Mouse (Mus musculus) liver, embryonic 13.5 days (tissue): ENCODE measurements at regions not wholly inside any gene's neighbourhood (a gene's known extent, or its start where the extent isn't known, plus 50 kb on each side); places are given as distances from the start of the nearest gene placed in this dataset.

Source experiments
- ATAC-seq: fragments of 200-750 bp; cut with Nextera tagmentation; 2 replicates; pipeline ENCODE4 v1.8.0; 2017; ENCODE audit warnings: low read depth, mild to moderate bottlenecking, moderate number of reproducible peaks, moderate library complexity
- DNase-seq: peaks from one replicate; pipeline ENCODE4 v3.0.0; 2022
- H3K27ac ChIP-seq: fragments of 300-500 bp; sonication (generic); 2 replicates; pipeline ENCODE4 v1.5.1; 2015; ENCODE audit warnings: moderate library complexity, mild to moderate bottlenecking, inconsistent platforms
- H3K27me3 ChIP-seq: fragments of 300-500 bp; sonication (generic); 2 replicates; pipeline ENCODE4 v1.6.1; 2015; ENCODE audit warnings: mild to moderate bottlenecking, inconsistent platforms
- H3K36me3 ChIP-seq: fragments of 300-500 bp; sonication (generic); 2 replicates; pipeline ENCODE4 v1.6.1; 2015; ENCODE audit warnings: mild to moderate bottlenecking, inconsistent platforms
- H3K4me1 ChIP-seq: fragments of 300-500 bp; sonication (generic); replicated peaks from 2 replicates; pipeline ENCODE4 v1.6.1; 2015; ENCODE audit warnings: inconsistent platforms
- H3K4me2 ChIP-seq: fragments of 300-500 bp; sonication (generic); 2 replicates; pipeline ENCODE4 v1.6.1; 2015; ENCODE audit warnings: inconsistent platforms, mild to moderate bottlenecking, moderate library complexity
- H3K4me3 ChIP-seq: fragments of 300-500 bp; sonication (generic); replicated peaks from 2 replicates; pipeline ENCODE4 v1.5.1; 2015; ENCODE audit warnings: mild to moderate bottlenecking, inconsistent platforms
- H3K9ac ChIP-seq: fragments of 300-500 bp; sonication (generic); 2 replicates; pipeline ENCODE4 v1.6.1; 2015; ENCODE audit warnings: mild to moderate bottlenecking, inconsistent platforms
- H3K9me3 ChIP-seq: fragments of 300-500 bp; sonication (generic); replicated peaks from 2 replicates; pipeline ENCODE4 v1.6.1; 2016; ENCODE audit warnings: inconsistent platforms
- WGBS: fragments of 180-500 bp; shearing (Covaris S2); methylation state at CpG from one replicate; pipeline ENCODE4 v1.1.7; 2015; ENCODE audit not compliant: insufficient replicate concordance; 5-methylcytosine and 5-hydroxymethylcytosine counted together

DNA sequence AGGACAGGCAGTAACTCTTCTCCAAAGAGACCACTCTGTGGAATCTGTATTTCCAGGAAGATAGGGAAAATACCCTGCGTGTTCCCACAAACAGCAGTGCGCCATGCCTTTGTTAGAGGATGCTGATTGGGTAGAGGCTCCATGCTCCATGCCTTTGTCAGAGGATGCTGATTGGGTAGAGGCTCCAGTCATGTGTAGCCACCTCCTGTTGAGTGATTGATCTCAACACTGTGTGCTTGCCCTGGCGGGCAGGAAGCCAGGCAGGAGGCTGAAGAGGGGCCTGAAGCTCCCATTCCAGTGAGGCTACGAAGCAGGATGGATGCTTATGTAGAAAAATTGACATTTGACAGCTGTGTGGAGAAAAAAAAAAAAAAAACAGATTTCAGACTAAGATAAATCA is 131.9 kb upstream of the Prr30 start:
- ATAC-seq: no peak

DNA sequence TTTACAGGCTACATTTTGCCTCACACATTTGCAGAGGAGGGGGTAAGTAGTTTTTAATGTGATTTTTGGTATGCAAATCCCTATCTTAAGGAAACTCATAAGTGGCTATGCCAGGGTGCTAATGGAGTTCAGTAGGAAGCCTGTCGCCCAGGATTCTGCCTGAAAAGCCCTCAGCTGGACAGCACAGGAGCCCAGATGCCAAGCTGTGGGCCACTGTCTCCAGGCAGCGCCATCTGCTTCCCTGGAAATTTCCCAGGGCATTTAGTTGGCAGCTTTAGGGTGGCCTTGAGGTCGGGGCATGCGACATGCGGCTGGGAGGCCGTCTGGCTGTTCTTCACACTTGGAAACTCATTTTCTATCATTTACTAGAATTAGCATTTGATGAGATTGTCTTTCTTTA is 127.3 kb upstream of the Prr30 start:
- DNase-seq (no peak), ATAC-seq (no peak)
- Histone ChIP-seq H3K4me1 (no peaks in the 10 kb centered on the region), H3K4me3 (no peak overlapping the region), H3K9me3 (no peaks in the 10 kb centered on the region), H3K4me2 (no peak overlapping the region), H3K36me3 (no peaks in the 10 kb centered on the region), H3K27me3 (no peaks in the 10 kb centered on the region), H3K27ac (no peak overlapping the region), H3K9ac (no peak overlapping the region)
- WGBS: 71% methylated on average over 6 of the region's 6 CpGs

More for the DNA sequence above, 131.9 kb upstream of the Prr30 start:
- H3K27ac ChIP-seq: no peak overlapping the region
- H3K36me3 ChIP-seq: no peaks in the 10 kb centered on the region
- H3K4me2 ChIP-seq: no peak overlapping the region
- no peaks in the 10 kb centered on the region for H3K27me3 ChIP-seq
- H3K9ac ChIP-seq: no peak overlapping the region
- H3K9me3 ChIP-seq: no peaks in the 10 kb centered on the region
- H3K4me1 ChIP-seq: no peaks in the 10 kb centered on the region
- 43% methylated on average over 4 of the region's 4 CpGs for WGBS
- no peak overlapping the region for H3K4me3 ChIP-seq
- no peak for DNase-seq

DNA sequence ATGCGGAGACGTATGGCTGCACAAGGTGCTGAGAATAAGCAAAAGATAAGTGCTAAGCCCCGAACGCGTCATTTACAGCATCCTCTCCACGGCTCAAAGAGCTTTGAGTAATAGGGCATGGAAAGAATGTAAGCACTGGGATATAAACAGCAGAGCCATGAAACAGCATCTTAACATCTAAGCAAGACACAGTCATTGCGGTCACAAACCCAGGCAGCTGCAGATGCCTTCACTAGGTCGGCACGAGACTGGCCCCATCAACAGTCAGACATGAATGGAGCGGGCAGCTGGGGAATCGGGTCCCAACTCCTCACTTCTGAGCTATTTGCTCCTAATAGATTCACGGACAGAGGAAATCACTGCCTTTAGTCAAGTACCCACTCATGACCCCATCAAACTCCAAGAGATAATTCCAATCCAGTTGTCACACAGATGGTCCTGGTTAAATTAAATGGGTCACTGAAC is 126.4 kb upstream of the Prr30 start:
- DNase-seq (no peak), ATAC-seq (no peak)
- 51% methylated on average over 12 of the region's 12 CpGs for WGBS
- H3K4me2 ChIP-seq: no peak overlapping the region
- H3K9ac ChIP-seq: no peak overlapping the region
- no peaks in the 10 kb centered on the region for H3K9me3 ChIP-seq
- no peaks in the 10 kb centered on the region for H3K27me3 ChIP-seq
- no peaks in the 10 kb centered on the region for H3K36me3 ChIP-seq
- no peaks in the 10 kb centered on the region for H3K4me1 ChIP-seq
- no peak overlapping the region for H3K4me3 ChIP-seq
- no peak overlapping the region for H3K27ac ChIP-seq

- Histone ChIP-seq H3K27me3 (no peaks in the 10 kb centered on the region), H3K27ac (no peak overlapping the region), H3K4me2 (no peak overlapping the region), H3K9ac (no peak overlapping the region), H3K4me3 (no peak overlapping the region), H3K4me1 (no peaks in the 10 kb centered on the region), H3K9me3 (no peaks in the 10 kb centered on the region), H3K36me3 (no peaks in the 10 kb centered on the region)
- no peak for DNase-seq
- ATAC-seq: no peak
- 79% methylated on average over 6 of the region's 6 CpGs for WGBS
Observed at GRCm38 (mm10) chr14:101323361-101323760, 123.2 kb upstream of the Prr30 start.

DNA sequence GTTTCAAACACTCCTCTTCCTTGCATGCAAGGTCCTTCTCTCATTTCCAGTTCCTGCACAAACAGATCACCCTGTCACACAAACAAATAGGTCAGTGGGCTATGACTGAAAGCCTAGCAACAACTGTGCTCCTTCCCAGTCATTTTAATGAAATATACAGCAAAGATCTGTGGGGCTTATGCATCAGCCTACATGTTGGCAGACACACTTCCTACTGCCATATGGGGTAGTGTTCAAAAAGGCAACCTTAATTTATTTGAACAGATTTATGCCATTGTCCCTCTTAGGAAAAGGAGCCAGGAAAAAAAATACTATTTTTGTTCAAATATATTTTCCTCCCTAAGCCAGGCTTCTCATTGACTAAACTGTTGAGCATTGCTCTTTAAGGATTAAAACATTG is 107.8 kb upstream of the Prr30 start:
- ATAC-seq (no peak), DNase-seq (no peak)
- Histone ChIP-seq H3K9me3 (no peaks in the 10 kb centered on the region), H3K4me2 (no peak overlapping the region), H3K36me3 (no peaks in the 10 kb centered on the region), H3K4me1 (no peaks in the 10 kb centered on the region), H3K27ac (no peak overlapping the region), H3K4me3 (no peak overlapping the region), H3K27me3 (no peaks in the 10 kb centered on the region), H3K9ac (no peak overlapping the region)

DNA sequence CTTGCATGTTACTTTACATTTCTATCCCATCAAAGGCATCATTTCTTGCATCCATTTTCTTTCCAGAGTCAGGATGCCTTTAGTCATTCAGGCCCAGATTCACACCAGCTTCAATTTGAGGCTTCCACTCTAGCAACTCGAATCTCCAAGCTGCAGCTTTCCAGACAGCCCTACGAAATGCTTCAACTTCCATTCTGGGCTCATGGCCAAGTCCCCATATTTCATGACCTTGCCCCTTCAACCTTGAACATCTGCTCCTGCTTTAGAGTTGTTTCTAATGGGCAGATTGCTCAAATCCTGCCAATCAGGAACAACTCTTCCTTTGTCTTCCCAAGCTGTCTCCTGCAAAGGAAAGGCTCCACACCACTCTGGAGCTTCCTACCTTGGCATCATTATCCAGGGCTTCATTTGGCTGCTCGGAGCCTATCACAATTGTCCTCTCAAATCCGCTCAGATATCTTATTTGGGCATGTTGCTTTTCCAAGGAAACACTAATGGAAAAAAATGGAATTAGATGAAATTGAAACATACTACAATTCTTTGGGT is 104.4 kb upstream of the Prr30 start:
- ATAC-seq (no peak), DNase-seq (no peak)
- Histone ChIP-seq H3K4me3 (no peak overlapping the region), H3K4me2 (no peak overlapping the region), H3K9me3 (no peaks in the 10 kb centered on the region), H3K9ac (no peak overlapping the region), H3K27me3 (no peaks in the 10 kb centered on the region), H3K27ac (no peak overlapping the region), H3K36me3 (no peaks in the 10 kb centered on the region), H3K4me1 (no peaks in the 10 kb centered on the region)
- WGBS: 49% methylated on average over 4 of the region's 4 CpGs

DNA sequence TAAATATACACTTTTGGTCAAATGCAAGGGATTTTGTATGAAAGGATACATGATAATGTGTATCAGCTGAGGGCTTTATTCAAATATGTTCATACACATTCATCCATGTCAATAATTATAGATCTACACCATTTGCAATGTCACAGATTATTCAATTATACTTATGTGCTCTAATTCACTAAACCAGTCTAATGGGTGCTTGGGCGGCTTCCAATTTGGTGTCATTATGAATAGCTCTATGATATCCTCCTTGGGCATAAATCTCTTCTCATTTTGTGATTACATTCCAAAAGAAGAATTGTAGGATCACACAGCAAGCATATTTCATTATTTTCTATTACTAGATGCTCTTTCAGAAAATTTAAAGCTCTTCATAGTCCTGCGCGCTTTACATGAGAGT is 97.7 kb upstream of the Prr30 start:
- ATAC-seq (no peak), DNase-seq (no peak)
- H3K27ac ChIP-seq: no peak overlapping the region
- 86% methylated on average over 3 of the region's 3 CpGs for WGBS
- H3K36me3 ChIP-seq: no peaks in the 10 kb centered on the region
- H3K9me3 ChIP-seq: no peaks in the 10 kb centered on the region
- no peaks in the 10 kb centered on the region for H3K27me3 ChIP-seq
- H3K4me2 ChIP-seq: no peak overlapping the region
- H3K4me1 ChIP-seq: no peaks in the 10 kb centered on the region
- no peak overlapping the region for H3K4me3 ChIP-seq
- H3K9ac ChIP-seq: no peak overlapping the region

- Histone ChIP-seq H3K9ac (no peak overlapping the region), H3K4me3 (no peak overlapping the region), H3K9me3 (no peaks in the 10 kb centered on the region), H3K36me3 (no peaks in the 10 kb centered on the region), H3K27me3 (no peaks in the 10 kb centered on the region), H3K4me2 (no peak overlapping the region), H3K27ac (no peak overlapping the region), H3K4me1 (no peaks in the 10 kb centered on the region)
- no peak for DNase-seq
- WGBS: 29% methylated on average over 7 of the region's 7 CpGs
- no peak for ATAC-seq
Observed at GRCm38 (mm10) chr14:101294693-101295092, 94.6 kb upstream of the Prr30 start.

GRCm38 (mm10) chr14:101287755-101288154 is 87.6 kb upstream of the Prr30 start:
- Histone ChIP-seq H3K9ac (no peak overlapping the region), H3K4me2 (no peak overlapping the region), H3K27me3 (no peaks in the 10 kb centered on the region), H3K9me3 (no peaks in the 10 kb centered on the region), H3K4me3 (no peak overlapping the region), H3K4me1 (no peaks in the 10 kb centered on the region), H3K27ac (no peak overlapping the region), H3K36me3 (no peaks in the 10 kb centered on the region)
- no peak for DNase-seq
- ATAC-seq: no peak
- 58% methylated on average over 4 of the region's 4 CpGs for WGBS

DNA sequence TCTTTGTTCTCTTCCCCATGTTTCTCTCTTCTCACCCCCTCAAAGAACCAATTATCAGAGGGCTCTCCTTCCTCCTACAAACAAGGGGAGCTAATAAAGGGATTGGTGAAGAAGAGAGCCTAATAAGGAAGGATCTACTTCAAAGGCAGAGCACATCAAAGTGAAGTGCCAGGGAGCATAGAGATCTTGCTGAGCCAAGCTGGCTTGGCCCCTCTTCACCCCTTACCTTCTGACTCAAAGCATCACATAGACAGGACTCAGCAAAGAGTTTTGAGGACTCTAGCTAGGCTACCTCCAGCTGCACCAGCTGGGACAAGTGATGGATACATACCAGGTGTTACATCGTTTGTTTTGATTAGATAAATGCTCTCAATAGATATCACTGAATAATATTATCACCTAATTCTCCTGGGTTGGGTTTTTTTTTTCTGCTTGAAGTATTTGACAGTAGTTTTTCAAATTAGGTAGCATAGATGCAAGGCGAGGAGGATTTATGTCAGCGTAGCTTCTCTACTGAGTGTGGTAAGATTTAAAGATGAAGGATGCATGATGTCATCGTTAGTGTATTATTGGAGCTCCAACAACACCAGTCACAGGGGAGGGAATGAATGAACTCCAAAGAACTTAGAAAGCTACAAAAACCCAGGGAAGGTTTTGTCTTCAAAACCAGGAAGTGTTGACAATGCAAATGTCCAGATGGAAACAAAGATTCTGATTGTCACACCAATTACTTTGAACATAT is 69.1 kb upstream of the Prr30 start:
- Histone ChIP-seq H3K36me3 (no peaks in the 10 kb centered on the region), H3K27me3 (no peaks in the 10 kb centered on the region), H3K4me2 (no peak overlapping the region), H3K4me3 (no peak overlapping the region), H3K27ac (no peak overlapping the region), H3K9ac (no peak overlapping the region), H3K9me3 (no peaks in the 10 kb centered on the region), H3K4me1 (no peaks in the 10 kb centered on the region)
- WGBS: 41% methylated on average over 4 of the region's 4 CpGs
- DNase-seq (no peak), ATAC-seq (no peak)

GRCm38 (mm10) chr14:101267536-101267935 is 67.4 kb upstream of the Prr30 start:
- Histone ChIP-seq H3K4me1 (no peaks in the 10 kb centered on the region), H3K9ac (no peak overlapping the region), H3K27me3 (no peaks in the 10 kb centered on the region), H3K4me2 (no peak overlapping the region), H3K36me3 (no peaks in the 10 kb centered on the region), H3K9me3 (no peaks in the 10 kb centered on the region), H3K4me3 (no peak overlapping the region), H3K27ac (no peak overlapping the region)
- DNase-seq (no peak), ATAC-seq (no peak)
- 59% methylated on average over 2 of the region's 2 CpGs for WGBS
